Mouse (Mus musculus): ENCODE results near the gene Tfeb.

The Tfeb gene

GRCm38 (mm10) chr17:47833628-47834481, 97.0 kb downstream of the Tfeb start:
- no peak for DNase-seq

- DNase-seq = no peak
Observed at GRCm38 (mm10) chr17:47834482-47834767, 97.6 kb downstream of the Tfeb start, which contains the start of gene Mdfi. Gene Mdfi (minus strand): TSS chr17:47834691.

GRCm38 (mm10) chr17:47837808-47838207, 101.0 kb downstream of the Tfeb start:
- DNase-seq = no peak

GRCm38 (mm10) chr17:47841521-47841920, 104.7 kb downstream of the Tfeb start:
- no peak for DNase-seq

All from cerebellum, adult 11 months (tissue).